Mouse (Mus musculus) kidney, postnatal 4 days (tissue): ENCODE results near the gene Atad1.
"Not testable (repeated sequence)": the region's sequence is repeated elsewhere in the genome, so short reads cannot be mapped to it uniquely, and the experiment has no call there.

Experiments
- DNase-seq, 2 experiments: peaks; one replicate each; pipeline ENCODE4 v3.0.0; 2021; ENCODE audit warnings: mixed read lengths in 2 of 2

Gene Atad1

DNA sequence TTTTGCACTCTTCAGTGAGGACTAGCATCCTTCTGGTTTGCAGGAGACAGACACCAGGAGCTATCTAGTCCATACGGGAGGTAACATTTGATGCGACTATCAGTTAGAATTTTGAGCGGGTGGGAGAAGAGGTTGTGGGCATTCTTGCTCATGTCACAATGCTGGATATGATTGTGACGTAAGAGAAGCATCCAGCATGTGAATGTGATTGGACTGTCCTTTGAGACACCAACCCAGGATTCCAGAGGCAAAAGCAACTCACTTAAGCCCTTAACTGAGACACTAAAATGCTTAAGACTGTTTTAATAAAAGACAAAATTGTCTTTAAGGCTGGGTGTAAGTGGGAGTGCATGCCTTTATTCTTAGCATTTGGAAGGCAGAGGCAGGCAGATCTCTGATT, at the start of gene Atad1:
TSS of gene Atad1 (minus strand) at position 101 of the 400 bp plus-strand sequence.
- no peak for DNase-seq

DNA sequence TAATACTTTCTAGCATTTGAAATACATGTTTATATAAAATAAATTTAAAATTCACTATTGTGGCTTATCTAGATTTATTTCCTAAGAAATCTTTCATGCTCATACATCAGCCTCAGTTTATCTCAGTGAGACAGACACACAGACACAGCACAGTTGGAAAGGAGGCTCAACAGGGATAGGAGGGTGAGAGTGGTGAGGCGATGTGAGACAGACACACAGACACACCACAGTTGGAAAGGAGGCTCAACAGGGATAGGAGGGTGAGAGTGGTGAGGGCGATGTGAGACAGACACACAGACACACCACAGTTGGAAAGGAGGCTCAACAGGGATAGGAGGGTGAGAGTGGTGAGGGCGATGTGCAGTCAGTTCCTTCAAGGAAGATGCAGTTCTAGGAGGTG, 48.4 kb upstream of the Atad1 start:
- DNase-seq: not testable (repeated sequence)

DNA sequence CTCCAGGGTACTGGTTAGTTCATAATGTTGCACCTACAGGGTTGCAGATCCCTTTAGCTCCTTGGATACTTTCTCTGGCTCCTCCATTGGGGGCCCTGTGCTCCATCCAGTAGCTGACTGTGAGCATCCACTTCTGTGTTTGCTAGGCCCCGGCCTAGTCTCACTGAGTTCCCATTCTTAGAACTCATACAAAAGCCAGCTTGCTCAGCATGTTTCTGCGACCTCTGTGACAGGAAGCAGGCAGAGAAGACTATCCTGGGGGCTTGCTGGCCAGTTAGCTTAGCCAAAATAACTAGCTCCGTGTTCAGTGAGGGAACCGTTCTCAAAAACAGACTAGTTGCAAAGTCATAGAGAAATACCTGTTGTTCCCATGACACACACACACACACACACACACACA, 47.8 kb upstream of the Atad1 start:
- DNase-seq: not testable (repeated sequence)

DNA sequence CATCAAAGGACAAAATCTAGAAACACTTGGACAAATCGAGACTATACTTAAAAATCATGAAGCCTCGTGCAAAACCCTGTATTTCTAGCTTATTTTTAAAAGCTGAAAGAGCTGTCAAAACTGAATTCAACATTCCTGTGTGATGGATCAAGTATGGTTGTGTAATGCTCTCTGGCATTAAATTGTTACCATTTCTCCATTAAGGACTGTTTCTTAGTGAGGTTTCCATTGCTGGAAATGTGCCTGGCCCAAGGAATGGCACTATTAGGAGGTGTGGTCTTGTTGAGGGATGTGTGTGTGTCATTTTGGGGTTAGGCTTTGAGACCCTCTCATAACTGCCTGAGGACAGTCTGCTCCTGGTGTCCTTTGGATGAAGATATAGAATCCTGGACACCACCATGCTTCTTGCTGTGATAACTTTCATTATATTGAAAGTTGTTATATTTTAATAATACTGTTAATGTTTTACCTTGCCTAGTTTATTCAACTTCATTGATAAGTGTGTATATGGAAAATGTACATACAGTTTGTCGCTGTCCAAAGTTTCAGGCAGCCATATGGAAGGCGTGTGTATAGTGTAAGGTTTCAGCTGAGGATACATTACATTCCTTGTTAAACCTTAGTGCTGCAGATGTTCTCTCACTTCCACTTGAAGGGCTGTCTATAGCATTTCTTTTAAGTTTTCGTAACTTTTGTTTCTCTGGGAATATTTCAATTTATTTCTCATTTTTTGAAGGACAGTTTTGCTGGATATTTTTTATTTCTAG, 41.9 kb upstream of the Atad1 start:
- DNase-seq: no peak

DNA sequence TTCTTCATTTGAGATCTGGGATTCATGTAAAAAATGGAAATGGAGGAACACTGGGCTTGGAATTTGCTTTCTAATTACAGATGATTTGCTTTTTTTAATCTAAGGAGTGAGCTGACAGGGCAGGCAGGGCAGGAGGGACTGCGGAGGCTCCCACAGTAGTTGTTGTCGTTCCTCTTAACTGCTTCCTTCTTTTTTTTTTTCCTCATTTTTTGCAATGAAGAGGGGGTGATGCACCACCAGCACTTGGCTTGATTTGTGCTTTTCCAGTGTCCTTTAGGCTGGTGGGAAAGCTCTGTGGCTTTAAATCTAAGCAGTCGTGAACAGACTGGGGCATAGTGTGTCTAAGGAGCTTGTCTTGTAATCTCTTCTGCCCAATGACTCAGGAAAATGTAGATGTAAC, 39.5 kb upstream of the Atad1 start:
- no peak for DNase-seq

DNA sequence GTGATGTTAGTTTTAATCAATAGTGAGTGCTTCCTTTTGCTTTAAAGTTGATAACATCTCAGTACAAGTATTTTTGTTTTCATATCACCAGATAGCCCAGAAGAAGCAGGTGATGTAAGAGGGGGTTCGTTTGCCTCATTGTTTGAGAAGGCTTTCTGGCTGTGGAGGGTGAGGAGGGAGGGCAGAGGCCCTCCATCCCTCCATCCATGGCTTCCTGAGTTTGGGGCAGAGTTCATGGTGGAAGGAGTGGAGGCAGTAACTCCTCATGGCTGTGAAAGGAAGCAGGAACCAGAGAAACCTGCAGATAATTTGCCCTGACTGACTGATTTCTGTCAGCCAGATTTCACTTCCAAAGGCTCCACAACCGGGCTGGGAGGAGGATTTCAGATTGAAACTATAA, 38.8 kb upstream of the Atad1 start:
- no peak for DNase-seq

DNA sequence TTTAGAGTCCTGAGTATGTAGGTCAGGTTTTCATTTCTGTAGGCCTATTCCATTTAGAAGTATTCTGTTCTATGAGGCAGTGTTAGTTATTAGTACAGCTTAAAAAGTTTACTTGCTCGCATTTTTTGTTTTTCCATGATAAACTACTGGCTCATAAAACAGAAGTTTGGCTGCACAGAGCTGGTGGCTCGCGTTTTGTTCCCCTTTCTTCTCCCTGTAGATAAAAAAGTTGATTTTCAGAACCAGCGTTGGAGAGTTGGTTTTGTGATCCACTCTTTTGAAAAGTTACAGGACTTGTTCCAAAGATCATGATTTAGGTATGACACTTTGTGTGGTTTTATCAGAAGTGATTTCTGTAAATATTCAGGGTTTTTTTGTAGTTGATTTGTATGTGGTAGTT, 22.9 kb upstream of the Atad1 start:
- no peak for DNase-seq

DNA sequence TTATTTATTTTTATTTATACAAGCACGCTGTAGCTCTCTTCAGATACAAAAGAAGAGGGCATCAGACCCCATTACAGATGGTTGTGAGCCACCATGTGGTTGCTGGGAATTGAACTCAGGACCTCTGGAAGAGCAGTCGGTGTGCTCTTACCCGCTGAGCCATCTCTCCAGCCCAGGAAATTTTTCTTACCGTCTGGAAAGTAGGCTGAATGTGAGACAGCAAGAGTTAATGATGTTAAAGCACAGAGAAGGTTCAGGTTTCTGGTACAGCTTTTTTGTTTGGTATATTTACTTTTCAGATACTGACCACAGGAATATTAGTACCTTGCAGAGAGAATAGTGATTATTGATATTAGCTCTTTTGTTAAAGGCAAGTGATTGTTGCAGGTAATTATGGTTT, 21.6 kb upstream of the Atad1 start:
- DNase-seq: no peak

DNA sequence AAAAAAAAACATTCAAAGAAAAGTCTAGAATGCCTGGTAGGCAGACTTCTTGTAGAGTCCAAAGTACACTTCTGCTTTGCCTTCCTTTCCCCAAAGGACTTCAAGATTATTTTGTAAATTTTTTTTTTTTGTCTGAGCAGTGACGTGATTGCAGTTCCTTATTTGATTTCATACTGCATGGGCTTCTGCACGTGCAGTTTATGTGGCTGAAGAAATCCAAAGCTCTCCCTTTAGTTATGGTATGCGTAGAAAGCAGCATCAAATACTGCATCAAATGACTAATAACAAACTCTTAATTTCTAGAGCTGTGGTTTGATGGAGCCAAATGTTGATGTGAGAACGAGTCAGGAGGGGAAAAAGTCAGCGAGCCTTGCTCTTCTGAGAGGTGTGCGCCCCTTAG, 20.9 kb upstream of the Atad1 start:
- no peak for DNase-seq

DNA sequence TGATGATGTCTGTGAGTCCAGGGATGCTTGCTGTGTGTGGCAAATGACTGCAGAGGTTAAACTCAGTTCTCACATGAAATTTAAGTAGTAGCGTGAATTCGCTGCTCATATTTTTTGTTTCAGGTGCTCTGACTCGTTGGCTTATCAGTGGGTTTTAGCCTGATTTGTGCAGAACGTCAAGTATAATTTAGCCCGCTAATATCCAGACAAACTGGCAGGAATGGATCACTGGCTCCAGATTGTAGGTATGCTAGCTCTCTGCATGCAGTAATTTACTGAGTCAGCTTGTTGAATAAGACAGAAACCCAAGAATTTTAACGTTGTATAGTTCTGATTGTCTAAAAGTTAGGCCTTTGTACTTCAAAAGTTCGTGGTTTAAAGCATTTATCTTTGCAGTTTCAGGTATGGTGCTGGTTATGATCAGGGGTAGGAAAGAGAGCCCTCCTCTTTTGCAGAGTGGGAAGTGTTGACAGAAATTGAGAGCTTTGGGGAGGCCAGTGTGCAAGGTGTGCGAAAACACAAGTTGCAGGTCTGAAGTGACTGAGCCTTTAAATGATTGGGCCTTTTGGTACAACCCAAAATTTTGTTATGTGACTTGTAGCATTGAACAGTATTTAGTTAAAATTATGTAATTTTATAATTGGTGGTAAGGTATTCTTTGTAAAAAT, 19.9 kb upstream of the Atad1 start:
- DNase-seq: no peak

DNA sequence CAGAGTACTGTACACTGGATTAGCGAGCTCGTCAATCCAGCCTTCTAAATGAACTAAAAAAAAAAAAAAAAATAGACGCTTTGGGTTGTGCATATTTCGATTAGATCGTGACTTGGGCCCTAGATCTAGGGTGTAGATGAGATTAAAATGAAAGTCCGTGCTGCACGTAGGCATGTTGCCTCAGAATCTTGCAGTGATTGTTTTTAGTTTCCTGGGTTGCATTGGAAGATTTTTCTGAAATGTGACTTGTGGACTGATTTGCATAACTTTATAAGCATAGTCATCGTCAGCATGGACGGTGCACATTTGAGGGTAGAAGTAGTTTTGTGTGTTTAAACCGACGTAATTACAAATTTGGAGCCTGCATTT, 19.2 kb upstream of the Atad1 start:
- no peak for DNase-seq

DNA sequence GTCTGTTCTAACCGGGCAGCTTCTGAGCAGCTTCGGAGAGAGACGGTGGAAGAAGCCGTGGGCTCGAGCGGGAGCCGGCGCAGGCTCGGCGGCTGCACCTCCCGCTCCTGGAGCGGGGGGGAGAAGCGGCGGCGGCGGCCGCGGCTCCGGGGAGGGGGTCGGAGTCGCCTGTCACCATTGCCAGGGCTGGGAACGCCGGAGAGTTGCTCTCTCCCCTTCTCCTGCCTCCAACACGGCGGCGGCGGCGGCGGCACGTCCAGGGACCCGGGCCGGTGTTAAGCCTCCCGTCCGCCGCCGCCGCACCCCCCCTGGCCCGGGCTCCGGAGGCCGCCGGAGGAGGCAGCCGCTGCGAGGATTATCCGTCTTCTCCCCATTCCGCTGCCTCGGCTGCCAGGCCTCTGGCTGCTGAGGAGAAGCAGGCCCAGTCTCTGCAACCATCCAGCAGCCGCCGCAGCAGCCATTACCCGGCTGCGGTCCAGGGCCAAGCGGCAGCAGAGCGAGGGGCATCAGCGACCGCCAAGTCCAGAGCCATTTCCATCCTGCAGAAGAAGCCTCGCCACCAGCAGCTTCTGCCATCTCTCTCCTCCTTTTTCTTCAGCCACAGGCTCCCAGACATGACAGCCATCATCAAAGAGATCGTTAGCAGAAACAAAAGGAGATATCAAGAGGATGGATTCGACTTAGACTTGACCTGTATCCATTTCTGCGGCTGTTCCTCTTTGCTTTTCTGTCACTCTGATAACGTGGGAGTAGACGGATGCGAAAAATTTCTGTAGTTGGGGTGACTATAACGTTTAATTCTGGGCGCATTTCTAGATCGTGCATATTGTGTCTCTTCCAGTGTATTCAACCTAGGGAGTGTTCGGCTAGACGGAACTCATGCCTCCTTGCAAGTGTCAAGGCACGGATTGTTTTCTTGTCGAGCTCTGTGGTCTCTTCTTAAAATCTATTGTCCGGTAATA, 18.5 kb upstream of the Atad1 start:
- peak; percentile 67 to 79 for DNase-seq

DNA sequence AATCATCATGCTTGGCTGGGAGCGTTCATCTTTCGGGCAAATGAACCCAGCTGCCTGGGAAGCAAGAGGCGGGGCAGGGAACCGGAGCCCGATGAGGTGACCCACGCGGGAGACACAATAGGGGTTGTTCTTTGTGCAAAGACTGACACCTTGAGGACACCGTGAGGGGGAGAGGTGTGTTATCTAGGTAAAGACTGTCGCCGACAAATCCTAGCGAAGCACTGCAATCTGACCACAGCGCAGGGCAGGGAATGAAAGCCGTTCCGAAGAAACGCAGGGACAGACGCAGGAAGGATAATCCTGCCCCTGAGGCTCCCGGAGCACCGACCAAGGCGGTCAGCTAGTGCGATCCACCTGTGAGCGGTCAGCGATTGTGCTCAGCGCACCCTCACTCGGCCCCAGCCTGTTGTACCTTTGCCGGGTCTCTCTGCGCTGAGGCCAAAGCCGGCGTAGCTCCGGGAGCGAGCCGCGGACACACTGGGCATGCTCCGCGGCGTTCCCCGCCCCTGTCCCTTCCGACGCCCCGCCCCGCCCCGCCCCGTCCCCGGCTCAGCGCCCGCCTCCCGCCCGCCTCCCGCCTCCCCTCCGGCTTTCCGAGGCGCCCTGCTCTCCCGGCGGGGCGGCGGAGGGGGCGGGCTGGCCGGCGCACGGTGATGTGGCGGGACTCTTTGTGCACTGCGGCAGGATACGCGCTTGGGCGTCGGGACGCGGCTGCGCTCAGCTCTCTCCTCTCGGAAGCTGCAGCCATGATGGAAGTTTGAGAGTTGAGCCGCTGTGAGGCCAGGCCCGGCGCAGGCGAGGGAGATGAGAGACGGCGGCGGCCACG, 17.5 kb upstream of the Atad1 start, which contains the start of gene Pten:
TSS of gene Pten (plus strand) at position 598 of the 826 bp plus-strand sequence.
- DNase-seq: peak; percentile 97 to 98

DNA sequence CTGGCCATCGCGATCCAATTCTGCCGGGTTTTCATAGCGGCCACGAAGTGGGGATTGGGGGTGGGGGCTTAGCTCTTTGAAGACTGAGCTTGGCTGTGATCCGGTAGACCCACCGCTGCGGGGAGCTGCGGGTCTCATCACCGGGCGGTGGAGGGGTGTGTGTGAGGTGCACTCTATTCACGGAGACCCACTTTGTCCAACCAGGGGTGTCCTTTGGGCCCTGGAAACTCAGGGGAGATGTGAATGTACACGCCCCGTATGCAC, 17.0 kb upstream of the Atad1 start:
- no peak for DNase-seq

DNA sequence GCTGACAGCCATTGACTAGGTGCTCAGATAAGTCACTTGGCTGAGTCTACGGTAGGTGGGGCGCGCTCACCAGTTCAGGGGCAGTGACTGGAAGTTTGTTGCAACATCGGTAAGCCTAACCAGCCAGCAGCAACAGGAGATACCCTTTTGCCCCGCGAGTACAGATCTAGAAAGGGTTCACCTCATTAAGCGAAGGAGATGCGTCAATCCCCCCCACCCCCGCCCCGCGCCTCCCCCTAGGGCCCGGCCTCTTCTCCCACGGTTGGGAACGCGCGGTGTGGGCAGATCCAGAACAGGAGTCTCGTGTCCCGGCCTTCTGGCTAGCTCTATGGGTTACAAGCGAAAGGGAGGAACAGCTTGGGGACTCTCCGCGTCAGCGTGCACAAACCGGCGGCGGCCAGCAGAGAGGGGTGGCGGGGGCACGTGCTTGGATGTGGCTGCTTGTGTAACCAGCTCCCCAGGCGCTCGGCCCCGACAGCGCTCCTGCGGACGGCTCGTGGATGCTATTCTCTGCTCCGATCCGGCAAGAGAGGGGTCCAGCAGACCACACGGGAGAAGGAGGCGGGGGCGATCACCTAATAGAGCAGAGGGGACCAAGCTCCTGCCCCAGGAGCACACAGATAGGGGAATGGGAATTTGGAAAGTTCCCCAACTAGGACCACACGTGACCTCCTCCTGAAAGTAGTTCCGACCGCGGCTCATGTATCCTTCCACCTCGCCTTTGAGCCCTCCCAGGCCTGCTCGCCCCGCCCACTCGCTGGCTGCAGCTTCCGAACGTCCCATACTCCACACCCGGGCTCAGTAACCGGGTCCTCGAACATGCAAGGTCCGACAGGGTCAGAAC, 16.4 kb upstream of the Atad1 start:
- DNase-seq: peak; percentile 98 to 99

DNA sequence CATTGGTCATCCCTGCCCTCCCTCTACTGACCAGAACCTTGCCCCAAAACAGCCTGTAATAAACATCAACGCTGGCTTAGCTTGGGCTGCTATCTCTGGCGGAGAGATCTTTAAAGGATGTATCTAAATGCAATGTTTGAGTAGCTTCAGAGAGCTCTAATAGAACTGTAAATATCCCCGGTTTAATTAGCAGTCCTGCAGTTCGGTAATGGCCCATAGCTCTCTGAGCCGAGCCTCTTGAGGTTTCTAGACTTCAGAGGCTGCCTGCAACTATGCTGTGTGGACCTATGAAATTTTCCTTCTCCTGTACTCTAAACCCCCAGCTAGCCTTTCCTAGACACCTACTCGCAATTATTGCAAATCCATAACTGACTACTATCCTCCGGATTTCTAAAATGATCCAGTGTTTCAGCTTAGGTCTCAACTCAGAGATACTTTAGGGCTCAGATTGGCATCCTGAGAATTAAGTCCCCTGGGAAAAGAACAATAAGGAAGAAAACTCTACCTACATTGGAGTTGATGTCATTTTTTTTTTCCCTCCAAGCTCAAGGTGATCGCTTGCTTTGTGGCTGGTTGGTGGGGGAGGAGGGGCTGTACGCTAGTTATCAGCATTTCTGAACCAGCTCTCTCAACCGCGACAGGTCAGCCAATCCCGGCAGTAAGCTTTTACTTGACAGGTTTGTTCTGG, 15.7 kb upstream of the Atad1 start:
- peak in 1 of 2 experiments; percentile 11 for DNase-seq

DNA sequence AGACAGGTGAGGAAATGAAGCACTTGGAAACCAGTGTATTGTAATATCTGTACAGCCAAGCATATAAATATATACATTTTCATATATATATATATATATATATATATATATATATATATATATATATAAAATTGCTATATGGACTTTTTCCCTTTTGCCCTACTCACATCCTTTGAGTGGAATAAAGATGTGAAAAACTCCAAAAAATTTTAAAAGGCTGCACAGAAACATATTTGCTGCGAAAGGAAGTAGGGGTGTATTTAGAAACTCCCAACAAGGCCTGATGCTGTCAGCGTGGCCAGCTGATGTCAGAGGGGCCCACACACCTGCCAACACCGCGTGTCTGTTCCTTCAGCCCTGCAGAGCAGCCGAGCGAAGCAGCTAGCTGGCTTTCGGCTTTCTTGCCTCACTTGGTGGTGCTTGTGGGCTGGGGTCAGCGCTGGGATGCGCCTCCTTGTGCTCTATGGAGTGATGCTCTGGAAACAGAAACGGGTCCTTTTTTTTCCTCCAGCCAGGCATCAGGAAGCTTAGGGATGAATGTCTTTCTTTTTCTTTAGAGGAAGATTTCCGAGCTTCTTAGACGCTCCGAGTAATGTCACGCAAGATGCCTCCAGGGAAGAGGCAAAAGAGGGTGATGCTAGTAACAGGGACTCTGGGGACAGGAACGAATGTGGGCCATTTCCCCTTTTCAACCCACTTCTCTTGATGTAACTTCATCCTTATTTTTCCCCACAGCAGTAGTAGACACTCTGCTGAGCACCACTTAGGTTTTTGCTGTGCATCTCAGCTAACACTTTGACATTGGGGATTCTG, 14.8 kb upstream of the Atad1 start:
- peak; percentile 27 to 41 for DNase-seq

DNA sequence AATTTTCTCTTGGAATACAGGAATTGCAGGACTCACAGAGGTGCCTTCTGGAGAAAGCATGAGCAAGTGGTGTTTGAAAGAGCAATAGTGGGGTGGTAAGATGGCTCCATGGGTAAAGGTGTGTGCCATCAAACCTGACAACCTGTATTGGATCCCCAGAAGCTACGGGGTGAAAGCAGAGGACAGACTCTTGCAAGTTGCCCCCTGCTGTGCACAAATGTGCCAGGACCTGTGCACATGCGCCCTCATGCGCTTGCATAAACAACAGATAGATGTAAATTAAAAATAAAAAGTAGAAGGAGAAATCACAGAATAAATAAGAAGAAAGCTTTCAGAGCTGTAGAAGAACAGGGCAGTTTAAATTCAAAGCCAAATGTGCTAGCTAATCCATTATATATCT, 13.8 kb upstream of the Atad1 start:
- no peak for DNase-seq

DNA sequence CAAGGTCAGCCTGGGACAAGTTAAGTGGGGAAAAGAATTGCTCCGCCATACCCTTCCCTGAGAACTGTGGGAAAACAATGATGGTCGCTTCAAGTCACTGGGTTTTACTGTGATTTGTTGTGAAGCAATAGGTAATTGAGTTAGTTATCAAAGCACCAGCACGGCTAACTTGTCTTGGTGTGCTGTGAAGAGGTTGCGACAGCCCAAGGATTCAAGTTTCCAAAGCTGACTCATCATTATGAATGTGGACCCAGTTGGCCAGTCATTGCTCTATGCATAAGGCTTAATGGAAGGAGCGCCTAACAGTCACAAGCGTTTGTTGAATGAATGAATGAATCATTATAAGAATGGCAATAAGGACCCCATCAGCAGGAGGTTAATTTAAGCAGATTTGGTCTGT, 12.8 kb upstream of the Atad1 start:
- DNase-seq: no peak

DNA sequence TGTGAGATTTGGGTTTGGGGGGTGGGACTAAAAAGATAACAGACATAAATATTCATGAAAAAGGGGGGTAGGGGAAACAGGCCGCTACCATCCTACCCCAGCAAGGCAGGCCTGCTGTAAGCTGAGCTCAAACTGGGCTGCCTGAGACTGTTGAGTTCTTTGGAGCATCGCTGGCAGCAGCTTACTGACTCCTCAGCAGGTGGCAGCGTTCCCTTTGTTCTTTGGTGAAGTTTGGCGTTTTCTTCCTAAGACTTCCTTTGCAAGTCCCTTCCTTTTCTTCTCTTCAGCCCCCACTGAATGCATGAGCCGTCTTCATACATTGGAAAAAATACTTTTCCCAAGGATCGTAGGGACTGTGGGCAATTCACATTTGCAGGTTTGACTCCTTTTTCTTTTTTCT, 9.8 kb upstream of the Atad1 start:
- peak; percentile 64 to 66 for DNase-seq
